Mouse (Mus musculus) liver, embryonic 11.5 days (tissue): Measurements from ENCODE around the gene Stt3b. TPM values are rescaled to one million over a fixed set of nuclear protein-coding genes. Genes with fewer than 3 reads are reported as not detected.
A peak's percentile ranks its signal among the peaks of the same experiment; 100 is the strongest.

ENCODE experiments used
- ATAC-seq: fragments of 200-750 bp; cut with Nextera tagmentation; replicated peaks from 2 replicates; pipeline ENCODE4 v1.8.0; 2017; ENCODE audit warnings: moderate number of reproducible peaks, mild to moderate bottlenecking, moderate TSS enrichment, moderate library complexity; ENCODE audit not compliant: low FRiP score
- DNase-seq: peaks from one replicate; pipeline ENCODE4 v3.0.0-alpha.2; 2017; ENCODE audit warnings: low spot score
- H3K27ac ChIP-seq: fragments of 300-500 bp; sonication (generic); 2 replicates; pipeline ENCODE4 v1.5.1; 2014; ENCODE audit warnings: mild to moderate bottlenecking, low read depth, low read length, control low read depth
- H3K27me3 ChIP-seq: fragments of 300-500 bp; sonication (generic); replicated peaks from 2 replicates; pipeline ENCODE4 v1.6.1; 2014; ENCODE audit warnings: low read length, mixed read lengths; ENCODE audit not compliant: control insufficient read depth, insufficient read depth
- H3K36me3 ChIP-seq: fragments of 300-500 bp; sonication (generic); 2 replicates; pipeline ENCODE4 v1.6.1; 2014; ENCODE audit warnings: mild to moderate bottlenecking, low read length, moderate library complexity, mixed read lengths; ENCODE audit not compliant: control insufficient read depth, insufficient read depth
- H3K4me1 ChIP-seq: fragments of 300-500 bp; sonication (generic); replicated peaks from 2 replicates; pipeline ENCODE4 v1.6.1; 2014; ENCODE audit warnings: low read length, mixed read lengths; ENCODE audit not compliant: control insufficient read depth, insufficient read depth
- H3K4me2 ChIP-seq: fragments of 300-500 bp; sonication (generic); 2 replicates; pipeline ENCODE4 v1.6.1; 2014; ENCODE audit warnings: mild to moderate bottlenecking, control low read depth, moderate library complexity
- H3K4me3 ChIP-seq: fragments of 300-500 bp; sonication (generic); 2 replicates; pipeline ENCODE4 v1.5.1; 2014; ENCODE audit warnings: low read depth, low read length, control low read depth
- H3K9ac ChIP-seq: fragments of 300-500 bp; sonication (generic); 2 replicates; pipeline ENCODE4 v1.6.1; 2014; ENCODE audit warnings: low read depth, low read length, control low read depth
- H3K9me3 ChIP-seq: fragments of 300-500 bp; sonication (generic); 2 replicates; pipeline ENCODE4 v1.6.1; 2016; ENCODE audit warnings: low read length, inconsistent platforms, mixed read lengths; ENCODE audit not compliant: control insufficient read depth
- WGBS: fragments of 180-500 bp; shearing (Covaris S2); extraction: QIAGEN DNeasy Blood & Tissue Kit; methylation state at CpG from one replicate; pipeline ENCODE4 v1.1.7; 2014; 5-methylcytosine and 5-hydroxymethylcytosine counted together
- polyA plus RNA-seq: library from polyadenylated mRNA; unstranded; fragments of >200 nt; fragmentation: Nextera tagmentation; extraction: Ambion mirVana; gene quantifications from 2 replicates; pipeline ENCODE4 v1.2.1, GENCODE M21; 2014

Stt3b gene
- polyA plus RNA-seq, 1 experiment from 2014 or later, result 113 TPM

- DNase-seq (no peak), ATAC-seq (no peak)
- no peaks in the 10 kb centered on the region for H3K36me3 ChIP-seq
- H3K4me3 ChIP-seq, result no peak overlapping the region
- H3K9ac ChIP-seq, result no peak overlapping the region
- no peak overlapping the region for H3K27ac ChIP-seq
- H3K9me3 ChIP-seq, result no peaks in the 10 kb centered on the region
- no peaks in the 10 kb centered on the region for H3K4me1 ChIP-seq
- WGBS, result 82% methylated on average over 9 of the region's 9 CpGs
- H3K4me2 ChIP-seq, result no peak overlapping the region
- H3K27me3 ChIP-seq, result no peaks in the 10 kb centered on the region
Observed at GRCm38 (mm10) chr9:115341576-115341975, 31.4 kb upstream of the Stt3b start.

GRCm38 (mm10) chr9:115340212-115340815 is 30.1 kb upstream of the Stt3b start:
- Histone ChIP-seq H3K27ac (0 out of 2 replicates have a peak overlapping the region, but pooled peaks have one; percentile 13), H3K4me3 (no peak overlapping the region), H3K4me2 (no peak overlapping the region), H3K36me3 (no peaks in the 10 kb centered on the region), H3K27me3 (no peaks in the 10 kb centered on the region), H3K4me1 (no peaks in the 10 kb centered on the region), H3K9ac (no peak overlapping the region), H3K9me3 (no peaks in the 10 kb centered on the region)
- ATAC-seq (no peak), DNase-seq (no peak)
- WGBS, result 67% methylated on average over 12 of the region's 12 CpGs

GRCm38 (mm10) chr9:115338816-115339215 is 28.6 kb upstream of the Stt3b start:
- no peak overlapping the region for H3K4me2 ChIP-seq
- no peak overlapping the region for H3K4me3 ChIP-seq
- ATAC-seq, result no peak
- no peak overlapping the region for H3K27ac ChIP-seq
- no peaks in the 10 kb centered on the region for H3K4me1 ChIP-seq
- H3K9me3 ChIP-seq, result no peaks in the 10 kb centered on the region
- H3K9ac ChIP-seq, result no peak overlapping the region
- no peak for DNase-seq
- H3K36me3 ChIP-seq, result no peaks in the 10 kb centered on the region
- WGBS, result 52% methylated on average over 6 of the region's 6 CpGs
- H3K27me3 ChIP-seq, result no peaks in the 10 kb centered on the region

GRCm38 (mm10) chr9:115333016-115333415 is 22.8 kb upstream of the Stt3b start:
- ATAC-seq, result no peak
- 79% methylated on average over 12 of the region's 12 CpGs for WGBS
- Histone ChIP-seq H3K4me3 (no peak overlapping the region), H3K4me1 (no peaks in the 10 kb centered on the region), H3K9me3 (no peaks in the 10 kb centered on the region), H3K36me3 (no peaks in the 10 kb centered on the region), H3K9ac (no peak overlapping the region), H3K27me3 (no peaks in the 10 kb centered on the region), H3K4me2 (no peak overlapping the region), H3K27ac (no peak overlapping the region)
- no peak for DNase-seq

- Histone ChIP-seq H3K9me3 (no peaks in the 10 kb centered on the region), H3K4me1 (no peaks in the 10 kb centered on the region), H3K27ac (no peak overlapping the region), H3K4me3 (no peak overlapping the region), H3K4me2 (no peak overlapping the region), H3K36me3 (no peaks in the 10 kb centered on the region), H3K27me3 (no peaks in the 10 kb centered on the region), H3K9ac (no peak overlapping the region)
- no peak for DNase-seq
- ATAC-seq, result no peak
- WGBS, result 88% methylated on average over 7 of the region's 7 CpGs
Observed at GRCm38 (mm10) chr9:115332339-115332738, 22.1 kb upstream of the Stt3b start.

GRCm38 (mm10) chr9:115330861-115331476 is 20.7 kb upstream of the Stt3b start:
- Histone ChIP-seq H3K27me3 (no peaks in the 10 kb centered on the region), H3K27ac (no peak overlapping the region), H3K9me3 (no peaks in the 10 kb centered on the region), H3K9ac (no peak overlapping the region), H3K4me1 (no peaks in the 10 kb centered on the region), H3K36me3 (no peaks in the 10 kb centered on the region), H3K4me2 (no peak overlapping the region), H3K4me3 (no peak overlapping the region)
- 69% methylated on average over 6 of the region's 6 CpGs for WGBS
- DNase-seq (no peak), ATAC-seq (no peak)

- no peaks in the 10 kb centered on the region for H3K9me3 ChIP-seq
- no peak overlapping the region for H3K4me2 ChIP-seq
- DNase-seq, result no peak
- no peaks in the 10 kb centered on the region for H3K27me3 ChIP-seq
- ATAC-seq, result no peak
- no peaks in the 10 kb centered on the region for H3K36me3 ChIP-seq
- H3K27ac ChIP-seq, result no peak overlapping the region
- H3K4me3 ChIP-seq, result no peak overlapping the region
- H3K9ac ChIP-seq, result no peak overlapping the region
- no peaks in the 10 kb centered on the region for H3K4me1 ChIP-seq
- WGBS, result 95% methylated on average over 4 of the region's 4 CpGs
Observed at GRCm38 (mm10) chr9:115326533-115326890, 16.3 kb upstream of the Stt3b start.

GRCm38 (mm10) chr9:115325831-115326532 is 15.8 kb upstream of the Stt3b start:
- Histone ChIP-seq H3K9ac (no peak overlapping the region), H3K4me3 (no peak overlapping the region), H3K4me1 (no peaks in the 10 kb centered on the region), H3K27me3 (no peaks in the 10 kb centered on the region), H3K27ac (no peak overlapping the region), H3K36me3 (no peaks in the 10 kb centered on the region), H3K9me3 (no peaks in the 10 kb centered on the region), H3K4me2 (no peak overlapping the region)
- 83% methylated on average over 13 of the region's 13 CpGs for WGBS
- no peak for ATAC-seq
- no peak for DNase-seq

- Histone ChIP-seq H3K36me3 (no peaks in the 10 kb centered on the region), H3K4me2 (no peak overlapping the region), H3K9me3 (no peaks in the 10 kb centered on the region), H3K4me1 (no peaks in the 10 kb centered on the region), H3K27ac (no peak overlapping the region), H3K9ac (no peak overlapping the region), H3K27me3 (no peaks in the 10 kb centered on the region), H3K4me3 (no peak overlapping the region)
- ATAC-seq, result no peak
- 58% methylated on average over 10 of the region's 10 CpGs for WGBS
- DNase-seq, result no peak
Observed at GRCm38 (mm10) chr9:115323572-115323971, 13.4 kb upstream of the Stt3b start.
